Mouse (Mus musculus): ENCODE data around the gene Gp9.

DNA sequence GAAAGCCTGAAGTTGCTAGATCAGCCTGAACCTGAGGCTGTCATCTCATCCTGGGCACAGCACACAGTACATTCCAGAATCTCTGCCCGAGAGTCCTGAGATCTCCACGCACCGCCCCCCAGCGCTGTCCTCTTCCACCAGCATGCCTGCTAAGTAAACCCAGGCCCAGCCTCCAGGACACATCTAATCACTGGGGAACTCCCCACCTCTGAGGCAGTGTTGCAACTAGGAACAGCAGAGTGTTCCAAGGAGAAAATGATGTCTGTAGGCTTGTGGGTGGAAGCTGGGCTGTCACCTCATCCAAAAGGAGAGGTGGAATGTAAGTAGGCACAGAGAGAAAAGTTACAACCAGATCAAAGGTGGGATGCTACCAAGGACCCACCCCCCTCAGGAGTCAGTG lies 22.7 kb upstream of the Gp9 start:
- TF ChIP-seq CEBPB (IDR thresholded peaks at IDR 0.05; ENCODE audit: insufficient read depth, poor library complexity, severe bottlenecking), result no peak
- TF ChIP-seq REST (IDR thresholded peaks at IDR 0.05; ENCODE audit: insufficient read depth, insufficient read length), result no peak
- TF ChIP-seq POLR2A (IDR thresholded peaks at IDR 0.05; ENCODE audit: insufficient read length, low read depth), result no peak
- TF ChIP-seq MAX (IDR thresholded peaks at IDR 0.05; ENCODE audit: low read depth), result no peak

Measured in myocyte (in vitro differentiated cells).